Mouse (Mus musculus): ENCODE measurements at regions not wholly inside any gene's neighbourhood (a gene's known extent, or its start where the extent isn't known, plus 50 kb on each side); places are given as distances from the start of the nearest gene placed in this dataset.

DNA sequence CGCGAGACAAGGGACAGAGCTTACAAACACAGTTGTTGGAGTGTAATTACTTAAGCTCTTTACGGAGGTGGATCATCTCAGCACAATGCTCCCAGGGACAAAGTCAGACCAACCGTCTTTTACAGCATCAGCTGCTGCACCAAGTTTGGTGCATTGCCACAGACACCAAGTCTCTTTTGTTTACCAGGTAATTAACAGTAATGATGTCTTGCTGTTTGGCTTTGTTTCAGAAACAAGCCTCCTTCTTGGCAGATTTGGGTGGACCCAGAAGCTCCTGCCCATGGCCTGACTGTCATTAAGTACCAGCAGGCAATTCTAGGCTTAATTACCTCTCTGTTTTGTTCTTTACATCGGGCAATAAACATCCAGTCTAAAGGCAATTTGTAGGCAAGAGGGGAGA, 572.0 kb upstream of the Itga1 start:
- DNase-seq (ENCODE audit: low read depth, low spot score) = no peak

DNA sequence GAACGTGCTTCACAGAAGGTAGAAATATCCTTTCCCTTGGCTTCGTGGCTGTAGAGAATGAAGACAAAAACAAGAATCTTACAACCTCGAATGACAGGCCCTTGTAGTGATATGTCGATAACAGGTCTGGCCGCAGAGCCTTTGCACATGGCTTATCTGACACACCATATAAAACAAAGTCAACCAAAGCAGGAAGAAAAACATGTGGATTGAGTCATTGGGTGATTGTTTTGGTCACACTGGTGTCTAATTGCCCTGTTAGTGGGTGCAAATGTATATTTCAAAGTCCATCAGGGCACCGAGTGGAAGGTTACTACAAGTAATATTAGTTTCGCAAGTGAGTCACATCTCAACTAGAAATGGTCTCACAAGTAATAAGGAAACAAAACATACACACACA, 569.9 kb upstream of the Itga1 start:
- DNase-seq (ENCODE audit: low read depth, low spot score) = no peak

DNA sequence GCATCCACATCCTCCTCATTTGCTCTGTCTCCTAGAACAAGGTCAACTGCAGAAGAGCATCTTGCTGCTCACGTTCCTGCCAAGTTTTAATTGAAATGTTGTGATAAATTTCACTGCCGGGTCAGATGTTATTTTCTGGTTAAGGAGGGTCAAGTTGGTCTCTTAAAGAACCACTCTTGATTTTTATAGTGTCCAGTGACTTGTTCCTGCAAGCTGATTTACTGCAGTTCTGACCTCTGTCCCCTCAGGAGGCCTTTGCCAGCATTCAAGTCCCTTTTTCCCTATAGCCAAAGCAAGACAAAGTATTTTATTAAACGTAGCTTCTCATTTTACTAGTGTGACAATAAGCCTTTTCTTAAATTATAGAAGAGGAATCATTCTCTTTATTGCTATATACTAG, 567.8 kb upstream of the Itga1 start:
- no peak for DNase-seq (ENCODE audit: low read depth, low spot score)

DNA sequence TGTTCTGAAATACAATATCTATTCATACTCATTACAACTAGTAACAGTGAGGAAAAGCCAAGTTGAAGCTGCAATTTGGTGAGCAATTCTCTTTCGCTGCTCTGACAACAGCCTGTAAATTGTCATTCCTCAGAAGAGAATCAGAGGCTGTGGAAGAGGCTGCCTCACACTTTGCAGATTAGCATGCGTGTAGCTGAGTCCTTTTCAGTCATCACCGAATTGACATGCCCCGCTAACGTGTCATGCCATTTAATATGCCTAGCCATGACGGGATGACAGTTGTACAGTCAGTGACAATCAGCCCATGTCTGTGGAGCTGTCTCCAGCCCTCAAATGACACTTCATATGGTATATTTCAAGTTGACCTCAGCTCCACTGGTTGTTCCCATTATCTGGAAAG, 553.4 kb upstream of the Itga1 start:
- no peak for DNase-seq (ENCODE audit: low read depth, low spot score)

DNA sequence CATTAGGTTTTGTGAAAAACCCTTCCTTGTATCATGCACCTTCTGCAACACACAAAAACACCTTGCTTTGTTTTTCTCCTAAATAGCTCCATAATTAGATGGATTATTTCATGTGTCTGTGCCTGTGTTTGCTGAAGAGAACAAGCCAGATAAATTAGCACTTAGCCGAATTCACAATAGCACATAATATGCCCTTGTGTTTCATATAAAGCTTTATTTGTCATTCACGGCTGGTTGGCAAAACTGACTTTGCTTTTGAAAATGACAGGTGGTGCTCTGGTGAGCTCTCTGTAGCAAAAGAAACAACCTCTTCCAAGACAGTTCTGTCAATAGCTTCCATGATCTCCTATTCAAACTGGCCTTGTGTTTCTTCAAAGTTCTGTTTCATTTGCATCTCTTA, 551.2 kb upstream of the Itga1 start:
- no peak for DNase-seq (ENCODE audit: low read depth, low spot score)

DNA sequence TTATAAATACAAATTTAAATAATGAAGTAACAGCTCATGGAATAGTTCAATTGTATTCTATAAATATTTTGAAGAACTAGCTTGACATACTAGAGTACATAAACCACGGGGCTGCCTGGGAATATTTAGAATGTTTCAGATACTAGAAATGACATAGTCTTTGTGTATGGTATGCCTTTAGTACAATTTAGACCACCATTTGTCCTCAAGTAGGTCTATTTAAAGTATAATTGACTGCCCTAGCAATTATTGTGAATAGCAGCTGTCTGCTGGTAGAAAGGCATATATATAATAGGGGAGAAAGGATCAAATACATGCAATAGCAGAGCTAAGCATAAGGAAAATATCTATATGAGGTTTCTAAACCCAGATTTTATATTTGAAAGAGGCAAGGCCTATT, 550.6 kb upstream of the Itga1 start:
- no peak for DNase-seq (ENCODE audit: low read depth, low spot score)

DNA sequence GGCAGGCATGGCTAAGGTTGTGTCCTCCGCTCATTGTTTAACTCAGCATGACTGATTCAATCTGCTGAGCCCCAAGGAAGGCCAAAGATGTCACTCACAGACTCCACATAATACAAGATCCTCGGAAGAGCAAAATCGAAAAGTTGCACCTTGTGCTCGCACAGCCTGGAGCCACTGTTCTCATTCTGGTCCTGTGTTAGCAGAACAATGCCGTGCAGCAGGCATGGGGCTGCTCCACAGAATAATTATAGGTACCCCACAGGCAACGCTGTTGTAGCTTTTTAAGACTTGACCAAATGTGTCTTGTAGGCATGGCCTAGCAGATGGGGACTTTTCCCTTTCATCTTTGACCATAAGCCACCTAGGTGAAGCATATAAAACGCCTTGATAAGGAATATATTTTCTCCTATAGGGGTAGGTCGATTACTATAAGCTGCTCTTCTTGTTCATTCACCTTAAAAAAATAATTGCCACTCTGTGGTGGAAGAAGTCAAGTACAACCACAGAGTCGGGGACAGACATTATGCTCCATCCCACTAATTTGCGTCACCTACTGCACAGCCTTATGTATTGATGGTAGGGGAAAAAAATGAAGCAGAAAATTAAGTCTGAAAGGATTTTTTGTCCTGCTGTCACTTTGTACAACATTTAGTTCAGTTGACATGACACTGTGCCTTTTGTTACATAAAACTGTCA, 529.8 kb upstream of the Itga1 start:
- no peak for DNase-seq (ENCODE audit: low read depth, low spot score)

DNA sequence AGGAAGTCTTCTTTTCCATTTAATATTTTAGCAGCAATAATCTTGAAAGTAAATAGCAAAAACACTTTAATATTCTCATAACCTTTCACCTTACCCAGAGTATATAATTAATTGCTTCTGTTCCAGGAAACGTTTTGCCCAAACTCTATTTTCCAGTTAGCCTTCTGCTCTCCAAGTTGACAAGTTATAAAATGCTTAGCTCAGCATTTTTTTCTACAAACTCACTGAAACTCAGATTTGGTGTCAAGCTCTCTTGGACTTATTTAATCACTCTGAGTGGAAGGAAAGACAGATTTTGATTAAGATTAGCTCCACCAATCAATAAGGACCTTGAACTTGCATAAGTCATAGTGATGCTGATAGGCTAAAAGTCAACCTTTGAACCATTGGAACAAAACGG, 528.8 kb upstream of the Itga1 start:
- no peak for DNase-seq (ENCODE audit: low read depth, low spot score)

DNA sequence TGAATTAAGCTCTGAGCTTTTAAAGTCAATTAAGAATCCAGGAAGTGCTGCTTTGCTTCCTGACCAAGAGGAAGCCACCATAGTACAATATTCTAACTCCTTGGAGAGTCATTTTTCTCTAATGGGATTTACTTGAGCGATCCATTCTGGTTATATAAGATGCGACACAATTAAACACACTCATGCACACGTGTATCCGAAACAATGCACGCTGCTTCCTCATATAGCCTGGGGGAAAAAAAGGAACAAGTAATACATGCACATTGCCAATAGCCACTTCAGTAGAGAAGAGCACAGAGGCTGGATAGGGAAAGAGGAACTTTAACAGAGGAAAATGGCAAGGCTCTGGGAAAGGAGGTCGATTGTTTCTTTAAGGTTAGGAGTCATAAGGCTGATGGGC, 511.4 kb upstream of the Itga1 start:
- DNase-seq (ENCODE audit: low read depth, low spot score) = no peak

DNA sequence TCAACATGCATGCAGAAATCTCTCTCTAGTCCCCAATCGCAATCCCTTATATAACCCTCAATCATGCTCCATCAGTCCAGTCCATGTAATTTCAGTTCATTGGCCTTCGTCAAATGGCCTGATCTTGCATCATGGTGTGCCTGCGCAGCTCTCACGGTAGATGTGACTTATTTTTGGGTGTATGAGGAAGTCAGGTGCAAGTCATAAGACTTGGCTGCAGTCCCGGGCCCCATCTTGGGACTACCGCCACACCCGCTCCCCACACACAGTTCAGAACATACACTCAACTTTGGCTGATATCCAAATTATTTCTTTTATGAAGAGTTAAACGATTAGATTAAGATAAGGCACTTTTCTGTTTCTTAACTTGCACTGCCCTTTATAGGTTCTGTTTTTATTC, 504.7 kb upstream of the Itga1 start:
- DNase-seq (ENCODE audit: low read depth, low spot score) = no peak

DNA sequence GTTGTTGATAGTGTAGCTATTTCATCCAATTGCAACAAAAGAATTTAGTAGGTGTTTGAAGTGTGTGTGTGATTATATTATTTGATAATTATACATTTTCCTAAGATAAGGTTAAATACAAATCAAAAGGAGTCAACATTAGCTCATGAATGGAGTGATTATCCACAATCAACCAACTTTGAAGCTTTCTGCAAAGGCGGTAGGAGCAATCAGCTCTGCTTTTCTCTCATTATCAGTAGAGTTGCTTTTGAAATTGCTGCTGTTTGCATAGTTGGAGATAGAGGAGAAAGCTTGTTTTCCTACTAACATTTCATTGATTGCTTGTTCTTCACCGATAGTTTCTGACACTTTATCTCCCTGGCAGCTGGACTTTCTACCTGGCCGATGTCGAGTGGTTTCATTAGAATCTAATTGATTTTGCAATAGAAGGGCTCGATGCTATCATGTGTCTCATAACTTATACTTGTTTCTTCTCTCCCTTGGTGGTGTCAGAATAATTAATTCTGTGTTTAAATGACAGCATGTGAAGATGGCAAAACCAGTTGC, 493.4 kb upstream of the Itga1 start:
- DNase-seq (ENCODE audit: low read depth, low spot score) = no peak

DNA sequence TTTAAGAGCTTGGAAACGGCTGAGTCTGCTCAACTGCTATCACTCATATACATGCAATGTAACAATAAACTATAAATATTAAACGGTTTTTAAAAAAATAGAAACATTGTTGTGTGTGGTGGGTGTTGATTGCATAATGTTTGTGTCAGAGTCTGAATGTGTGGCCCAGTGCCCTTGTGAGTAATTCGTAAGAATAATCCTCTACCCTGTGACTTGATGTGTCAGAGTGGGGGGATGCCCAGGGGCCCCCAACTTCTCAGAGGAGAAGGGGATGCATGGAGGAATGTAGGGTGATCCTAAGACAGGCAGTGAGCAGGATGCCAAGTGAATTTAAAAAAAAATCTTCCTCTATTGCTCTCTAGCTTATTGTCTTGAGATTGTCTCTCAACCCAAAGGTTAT, 474.2 kb upstream of the Itga1 start:
- no peak for DNase-seq (ENCODE audit: low read depth, low spot score)

DNA sequence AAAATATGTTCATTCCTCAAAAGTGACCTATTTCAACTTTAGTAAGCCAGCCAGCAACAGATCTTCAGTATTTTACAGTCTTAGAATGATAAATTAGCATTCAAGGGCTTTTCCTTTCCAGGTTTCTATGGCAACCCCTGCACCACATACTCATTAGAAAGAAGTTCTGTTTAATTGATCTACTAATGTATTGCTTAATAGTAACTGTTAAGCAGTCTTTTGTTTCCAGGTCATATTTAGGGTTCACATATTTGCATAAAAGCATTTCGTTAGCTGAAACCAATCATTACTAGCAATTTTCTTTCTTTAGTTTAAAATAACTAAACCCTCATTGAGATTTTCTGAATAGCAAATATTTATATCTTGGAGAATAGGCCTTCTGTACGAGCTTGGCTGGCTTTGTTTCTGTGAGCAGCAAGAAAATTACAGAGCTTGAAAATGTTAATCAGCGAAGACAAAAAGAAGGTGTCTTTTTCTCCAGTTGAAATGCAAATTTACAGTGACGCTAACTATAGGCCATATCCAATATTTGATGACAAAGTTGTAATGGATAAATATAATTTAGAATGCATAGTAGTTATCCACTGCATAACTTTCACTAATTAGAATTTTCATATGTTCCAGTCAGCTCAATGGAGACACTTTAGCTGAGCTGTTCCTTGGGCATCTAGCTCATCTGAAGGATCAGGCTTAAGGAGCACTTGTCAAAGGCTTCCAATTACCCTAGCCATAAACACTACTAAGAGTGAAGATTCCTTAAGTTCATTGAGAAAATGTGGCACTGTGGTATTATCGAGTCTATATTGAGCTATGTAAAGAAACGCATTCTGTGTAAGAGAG, 473.5 kb upstream of the Itga1 start:
- DNase-seq (ENCODE audit: low read depth, low spot score) = no peak

DNA sequence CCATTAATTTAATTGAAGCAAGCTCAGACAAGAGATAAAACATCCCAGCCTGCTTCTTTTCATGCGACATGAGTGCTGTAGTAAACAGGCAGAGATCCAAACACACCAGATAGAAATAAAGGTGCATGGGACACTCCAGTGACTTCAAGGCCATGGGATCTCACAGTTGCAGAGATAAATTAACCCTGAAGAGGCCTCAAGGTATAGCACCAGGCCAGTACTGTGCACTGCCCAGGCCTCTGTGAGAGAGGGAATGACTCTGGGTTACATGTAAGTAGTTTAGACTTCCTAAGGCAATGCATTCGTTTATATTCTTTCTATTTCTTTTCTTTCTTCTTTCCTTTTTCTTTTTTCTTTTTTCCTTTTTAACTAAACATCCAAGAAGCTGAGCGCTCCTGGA, 439.4 kb upstream of the Itga1 start:
- DNase-seq (ENCODE audit: low read depth, low spot score) = no peak

DNA sequence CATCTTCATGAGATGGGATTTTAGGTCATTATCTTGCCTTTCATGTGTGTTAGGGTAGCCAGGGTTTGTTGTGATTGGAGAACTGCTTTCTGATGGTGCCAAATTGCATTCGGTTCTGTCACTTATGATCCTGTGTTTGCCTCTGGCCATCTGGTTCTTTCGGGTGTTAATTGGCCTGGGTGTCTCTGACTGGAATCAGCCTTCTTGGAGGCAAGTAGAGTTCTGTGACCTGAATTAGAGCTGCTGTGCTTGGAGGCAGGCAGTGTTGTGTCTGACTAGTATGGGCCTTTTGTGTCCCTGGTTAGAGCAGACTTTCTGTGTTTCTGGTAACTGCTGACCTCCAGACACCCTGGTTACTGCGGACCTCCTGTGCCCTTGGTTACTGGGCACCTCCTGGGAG, 434.1 kb upstream of the Itga1 start:
- DNase-seq (ENCODE audit: low read depth, low spot score) = no peak

DNA sequence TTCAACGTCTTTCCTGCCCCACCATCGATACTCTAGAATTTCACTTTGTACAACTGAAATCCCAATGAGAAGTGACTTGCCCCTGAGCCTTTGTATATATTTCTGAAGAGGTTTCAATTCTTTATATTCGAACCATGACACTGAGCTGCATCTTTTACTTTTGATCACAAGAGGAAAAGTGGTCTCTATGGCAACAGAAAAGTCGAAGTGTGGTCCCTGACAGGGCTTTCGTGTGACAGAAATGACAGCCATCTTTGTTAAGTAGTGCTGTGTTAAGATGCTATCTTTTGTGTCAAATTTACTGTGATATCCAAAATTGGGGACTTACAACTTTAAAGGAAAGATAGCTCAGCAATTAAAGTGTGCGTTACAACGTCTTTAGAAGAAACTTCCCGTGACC, 412.1 kb upstream of the Itga1 start:
- no peak for DNase-seq (ENCODE audit: low read depth, low spot score)

DNA sequence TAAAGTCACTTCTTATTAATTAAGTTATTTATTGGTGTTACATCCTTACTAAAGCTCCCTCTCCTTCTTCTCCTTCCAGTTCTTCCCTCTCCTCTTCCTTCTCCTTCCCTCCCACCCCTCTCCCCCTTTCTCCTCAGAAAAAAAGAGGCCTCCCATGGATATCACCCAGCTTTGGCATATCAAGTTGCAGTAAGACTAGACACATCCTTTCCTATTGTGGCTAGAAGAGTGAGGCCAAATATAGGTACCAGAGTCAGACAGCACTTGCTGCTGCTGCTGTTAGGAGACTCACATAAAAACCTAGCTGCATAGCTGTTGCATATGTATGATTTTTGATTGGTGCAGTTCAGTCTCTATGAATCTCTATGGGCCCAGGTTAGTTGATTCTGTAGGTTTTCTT, 410.4 kb upstream of the Itga1 start:
- DNase-seq (ENCODE audit: low read depth, low spot score) = no peak

DNA sequence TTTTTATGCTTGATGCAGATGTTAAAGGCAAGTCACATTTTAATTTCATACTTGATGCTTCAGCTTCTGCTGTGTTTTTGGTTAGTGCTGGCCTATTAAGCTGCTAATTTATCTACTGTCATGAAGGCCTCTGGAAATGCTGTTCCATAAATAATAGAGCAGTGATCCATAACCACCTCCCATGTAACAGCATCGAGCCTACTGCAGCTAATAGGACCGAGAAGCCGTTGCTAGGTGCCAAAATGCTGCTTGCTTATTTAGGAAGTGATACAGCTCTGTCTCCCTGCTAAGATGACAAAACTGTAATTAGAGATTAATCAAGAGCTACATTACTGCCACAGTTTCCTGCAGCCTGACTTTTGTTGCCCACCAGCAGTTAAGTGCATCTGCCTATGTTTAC, 406.9 kb upstream of the Itga1 start:
- DNase-seq (ENCODE audit: low read depth, low spot score) = no peak

DNA sequence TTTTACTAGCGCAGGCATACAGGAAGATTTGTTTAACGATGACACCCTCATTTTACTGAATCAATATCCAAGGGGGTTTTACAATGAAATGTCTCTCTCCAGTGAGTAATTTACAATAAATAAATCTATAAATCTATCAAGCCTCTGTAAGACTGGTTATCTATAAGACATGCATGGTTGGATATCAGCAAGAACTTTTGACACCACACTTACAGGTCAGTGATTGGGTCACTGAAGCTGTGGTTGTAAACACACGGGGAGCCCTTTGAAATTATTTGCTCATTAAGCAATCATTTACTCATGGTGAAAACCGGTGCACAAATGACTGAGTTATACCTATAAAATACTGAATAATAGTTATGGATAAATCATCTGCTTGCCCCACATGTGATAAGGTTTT, 392.6 kb upstream of the Itga1 start:
- DNase-seq (ENCODE audit: low read depth, low spot score) = no peak

DNA sequence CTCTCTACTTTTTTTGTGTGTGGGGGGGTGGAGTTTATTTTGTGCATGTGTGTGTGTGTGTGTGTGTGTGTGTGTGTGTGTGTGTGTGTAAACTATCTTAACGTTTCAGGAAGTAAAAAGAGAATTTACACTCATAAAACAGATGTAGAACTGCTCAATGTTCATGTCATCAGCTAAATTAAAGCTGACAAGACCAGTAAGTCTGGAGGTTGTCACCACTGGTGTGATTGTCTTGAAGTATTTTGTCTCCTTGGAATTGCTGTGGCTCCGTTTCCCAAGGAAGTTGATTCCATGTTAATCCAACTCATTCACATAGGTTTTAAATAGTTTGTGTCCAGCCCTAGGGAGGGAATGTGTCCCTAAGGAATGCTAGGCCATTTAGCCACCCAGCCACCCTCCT, 374.1 kb upstream of the Itga1 start:
- no peak for DNase-seq (ENCODE audit: low read depth, low spot score)

DNA sequence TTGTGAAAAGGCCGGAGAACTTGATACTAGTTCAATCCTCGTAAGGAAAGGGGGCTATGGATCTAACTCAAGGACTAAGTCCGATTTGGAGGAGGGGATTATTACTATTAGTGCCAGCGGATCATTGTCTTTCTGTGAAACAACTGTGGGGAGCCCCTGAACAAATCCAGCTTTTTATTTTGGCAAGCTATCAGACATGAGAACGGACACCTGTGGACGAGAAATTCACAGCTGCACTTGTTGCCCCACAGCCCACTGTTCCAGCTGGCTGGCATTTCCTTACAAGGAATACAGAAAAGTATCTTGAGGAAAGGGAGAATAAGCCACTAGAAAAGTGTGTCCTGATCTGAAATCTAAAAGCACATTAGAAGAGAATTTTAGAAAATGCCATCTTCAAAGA, 363.9 kb upstream of the Itga1 start:
- DNase-seq (ENCODE audit: low read depth, low spot score) = no peak

DNA sequence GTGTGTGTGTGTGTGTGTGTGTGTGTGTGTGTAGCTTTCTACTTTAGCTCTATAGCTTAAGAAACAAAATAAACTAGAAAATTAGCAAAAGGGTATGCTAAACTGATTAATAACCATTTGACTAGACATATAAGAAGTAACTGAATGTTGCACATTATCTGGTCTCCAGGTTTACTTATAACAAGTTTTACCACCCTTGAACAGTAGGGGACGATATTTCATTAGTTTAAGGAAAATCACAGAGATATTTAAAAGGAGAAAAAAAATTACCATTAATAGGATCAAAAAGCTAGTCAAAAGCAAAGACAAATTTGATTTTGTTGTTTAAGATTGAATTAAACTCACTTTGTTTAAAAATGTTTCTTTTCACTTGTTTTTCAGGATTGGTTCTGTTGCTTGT, 349.5 kb upstream of the Itga1 start:
- DNase-seq (ENCODE audit: low read depth, low spot score) = no peak
